Mouse (Mus musculus): ENCODE results near the gene Vangl1. TPM values are rescaled to one million over a fixed set of nuclear protein-coding genes. Genes with fewer than 3 reads are reported as not detected.

Vangl1 gene
- 10 to 100 TPM; 24.2 to 25.3 TPM for total RNA-seq (2021)

- intact Hi-C loops (cut with DNase I) = loop anchor here (5.0 kb wide), 1 partner anchor 37 kb away; no protein-coding TSS in a partner anchor
- DNase-seq = peak; percentile 85 to 89
Measured at GRCm38 (mm10) chr3:102203781-102204721, at the start of gene Vangl1. Gene Vangl1, minus strand, starts transcription at chr3:102204693.

DNA sequence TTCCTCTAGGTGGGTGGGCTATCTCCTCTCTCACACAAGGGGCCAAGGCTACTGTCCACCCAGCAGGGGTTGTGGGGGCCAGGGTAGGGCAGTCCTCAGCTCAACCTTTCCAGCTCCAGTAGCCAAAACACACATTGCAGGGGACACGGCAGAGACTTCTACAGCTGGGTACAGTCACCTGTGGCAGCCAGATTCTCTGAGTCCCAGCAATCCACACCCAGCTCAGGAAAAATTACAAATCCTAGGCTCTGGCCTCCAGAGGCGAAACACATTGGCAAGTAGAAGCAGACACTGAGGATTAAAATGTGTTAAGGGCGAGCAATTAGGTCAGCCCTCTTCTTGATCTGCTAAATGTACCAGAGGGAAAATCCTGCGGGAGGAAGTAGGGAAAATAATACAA lies 49.1 kb upstream of the Vangl1 start:
- DNase-seq = peak; percentile 38 to 44
- intact Hi-C loops (cut with DNase I) = no loop called here

- intact Hi-C loops (cut with DNase I) = no loop called here
- no peak for DNase-seq
Measured at GRCm38 (mm10) chr3:102252927-102253326, 48.4 kb upstream of the Vangl1 start.

DNA sequence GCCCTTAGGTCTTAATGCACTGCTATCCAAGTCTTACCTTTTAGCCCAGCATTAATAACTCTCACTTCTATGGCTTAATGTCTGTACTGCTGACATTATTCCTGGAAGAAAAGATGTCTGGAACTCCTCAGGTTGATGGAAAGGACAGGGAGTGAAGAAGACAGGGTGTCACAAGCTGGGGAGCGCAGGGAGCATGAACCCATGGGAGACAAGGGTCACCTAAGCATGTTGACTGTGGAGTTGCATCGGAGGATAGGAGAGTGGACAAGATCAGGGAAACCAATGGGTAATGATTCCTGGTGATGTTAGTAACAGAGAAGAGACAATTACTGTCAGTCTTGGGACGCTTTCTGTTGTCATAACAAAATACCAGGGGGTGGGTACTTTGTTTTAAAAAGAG lies 46.4 kb upstream of the Vangl1 start:
- DNase-seq = no peak
- intact Hi-C loops (cut with DNase I) = loop anchor here (2.0 kb wide), 1 partner anchor 554 kb away; no protein-coding TSS in a partner anchor

DNA sequence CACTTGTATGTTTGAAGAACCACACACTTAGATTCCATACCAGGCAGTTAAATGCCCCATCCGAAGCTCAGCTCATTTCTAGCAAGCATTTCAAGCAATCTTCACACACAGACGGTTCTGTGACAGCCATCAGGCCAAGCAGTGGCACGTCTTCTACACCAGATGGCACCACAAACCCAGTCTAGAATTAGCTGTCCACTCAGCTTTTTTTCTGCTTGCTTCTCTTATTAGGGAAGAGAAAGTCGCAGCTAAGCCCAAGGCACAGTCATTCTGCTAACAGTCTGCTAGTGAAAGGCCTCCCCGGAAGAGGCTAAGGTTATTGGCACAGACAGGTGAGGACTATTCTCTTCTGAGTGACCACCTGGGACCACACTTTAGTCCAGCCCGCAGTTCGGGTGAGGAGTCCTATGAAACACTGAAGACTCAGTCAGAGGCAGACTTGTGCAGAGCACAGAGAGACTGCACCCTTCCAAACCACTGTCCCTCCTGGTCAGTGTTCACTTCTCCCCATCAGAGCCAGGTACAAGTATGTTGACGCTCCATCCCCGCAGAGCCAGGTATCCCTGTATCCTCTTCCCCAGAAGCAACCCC lies 45.0 kb upstream of the Vangl1 start:
- intact Hi-C loops (cut with DNase I) = loop anchor here (1.0 to 5.0 kb wide), 2 partner anchors 218 to 443 kb away; partner anchors contain the start of gene Ngf
- DNase-seq = peak; percentile 76 to 82

DNA sequence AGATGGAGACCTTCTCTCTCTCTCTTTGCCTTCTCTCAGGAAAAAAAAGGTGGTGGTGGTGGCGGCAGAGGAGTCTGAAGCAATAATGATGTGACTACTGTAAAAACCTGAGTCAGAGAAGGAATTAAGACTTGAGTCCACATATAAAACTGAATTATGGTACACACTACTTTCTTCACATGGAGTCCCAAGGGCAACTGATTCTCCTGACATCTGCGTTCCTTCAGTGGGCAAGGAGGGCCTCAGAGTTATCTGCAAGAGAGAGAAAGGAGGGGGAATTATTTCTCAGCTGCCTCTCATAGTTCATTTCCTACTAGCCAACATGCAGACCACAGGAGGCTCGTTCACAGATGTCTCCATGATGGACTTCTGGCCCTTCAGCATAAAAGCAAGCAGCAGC lies 40.1 kb upstream of the Vangl1 start:
- intact Hi-C loops (cut with DNase I) = loop anchor here (5.0 kb wide), 1 partner anchor 347 kb away; no protein-coding TSS in a partner anchor
- no peak for DNase-seq

DNA sequence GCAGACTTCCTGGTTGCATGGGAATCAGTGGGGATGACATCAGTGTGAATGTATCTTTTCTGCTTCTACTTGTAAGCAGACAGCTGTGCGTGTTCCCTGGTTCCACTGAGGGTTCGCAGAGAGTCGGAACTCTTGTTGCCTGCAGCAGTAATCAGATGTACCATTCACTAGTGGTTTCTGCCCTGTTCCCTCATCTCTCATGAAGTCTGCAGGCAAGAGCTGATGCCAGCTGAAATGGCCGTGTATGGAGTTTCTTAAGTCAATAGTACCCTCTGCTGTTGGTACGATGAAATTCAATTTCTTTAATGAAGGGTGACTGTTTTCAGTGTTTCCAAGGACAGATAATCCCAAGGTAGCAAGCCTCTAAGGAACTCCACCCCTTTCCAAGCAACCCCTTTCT lies 38.4 kb upstream of the Vangl1 start:
- peak; percentile 49 to 59 for DNase-seq

DNA sequence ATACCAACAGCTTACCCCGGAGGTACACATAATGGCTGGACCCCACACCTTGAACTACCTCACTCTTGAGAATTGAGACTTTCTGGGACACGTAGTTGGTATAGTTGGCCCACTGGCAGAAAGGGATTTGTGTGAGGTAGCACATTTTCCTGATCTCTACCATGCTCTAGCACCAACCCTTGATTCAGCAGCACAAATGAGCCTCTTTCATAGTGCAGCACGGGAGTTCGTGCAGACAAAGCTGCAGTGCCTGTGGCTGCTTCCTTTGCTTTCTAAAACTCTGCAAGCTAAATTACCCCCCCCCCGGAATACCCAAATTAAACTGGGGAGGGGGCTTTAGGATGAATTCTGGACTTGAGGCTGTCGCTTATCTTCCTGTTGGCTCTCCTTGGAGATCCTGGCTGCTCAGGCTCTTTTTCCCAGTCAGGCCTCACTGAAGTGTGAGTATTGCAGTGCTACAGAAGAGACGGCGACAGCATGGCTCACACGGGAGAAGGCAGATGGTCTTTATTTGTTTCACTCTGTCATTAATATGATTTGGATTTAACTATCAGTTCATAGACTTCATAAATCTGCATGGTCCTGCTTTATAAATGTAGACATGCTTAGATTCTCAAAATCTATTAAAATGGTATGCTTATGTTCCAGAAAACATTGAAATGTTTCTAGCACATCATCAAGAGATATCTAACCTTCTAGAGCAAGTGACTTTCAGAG lies 27.1 kb upstream of the Vangl1 start:
- no peak for DNase-seq
- intact Hi-C loops (cut with DNase I) = no loop called here

More for the DNA sequence above, 38.4 kb upstream of the Vangl1 start:
- intact Hi-C loops (cut with DNase I) = loop anchor here (1.0 to 5.0 kb wide), 2 partner anchors 161 to 346 kb away; no protein-coding TSS in a partner anchor

DNA sequence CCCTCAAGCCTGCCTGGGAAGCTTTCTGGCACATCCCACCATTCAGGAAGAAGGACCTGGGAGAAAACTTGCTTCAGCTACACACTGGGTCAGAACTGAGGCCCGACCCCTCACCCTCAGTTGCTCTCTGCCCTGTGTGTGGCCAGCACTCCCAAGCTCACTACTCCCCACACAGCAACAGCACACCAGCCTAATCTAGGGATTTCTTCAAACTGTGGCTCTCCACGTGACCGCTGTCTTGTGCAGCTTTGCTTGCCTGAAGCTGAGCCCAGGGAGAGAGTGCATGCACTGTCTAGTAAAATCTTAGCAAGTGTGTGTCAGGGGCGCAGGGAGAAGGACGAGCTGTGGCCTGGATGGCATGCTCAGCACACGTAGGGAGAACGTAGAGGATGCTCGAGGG lies 18.3 kb upstream of the Vangl1 start:
- no peak for DNase-seq
- intact Hi-C loops (cut with DNase I) = no loop called here

DNA sequence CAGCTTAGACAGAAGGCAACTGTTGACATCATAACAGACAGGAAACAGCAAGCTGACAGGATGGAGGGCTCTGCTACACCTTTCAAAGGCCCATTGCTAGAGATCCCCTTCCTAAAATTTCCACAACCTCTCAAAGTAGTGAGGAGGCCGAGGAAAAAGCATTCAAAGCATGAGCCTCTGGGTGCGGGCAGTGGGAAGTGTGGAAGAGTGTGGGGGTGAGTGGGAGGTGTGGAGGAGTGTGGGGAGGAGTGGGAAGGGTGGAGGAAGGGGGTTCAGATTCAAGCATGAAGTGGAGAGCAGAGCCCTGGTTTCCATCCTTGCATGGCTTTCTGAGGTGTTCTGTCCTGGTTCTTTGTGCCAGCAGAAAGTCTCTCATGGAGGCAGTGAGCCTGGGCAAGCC lies 13.8 kb upstream of the Vangl1 start:
- no peak for DNase-seq
- intact Hi-C loops (cut with DNase I) = no loop called here

DNA sequence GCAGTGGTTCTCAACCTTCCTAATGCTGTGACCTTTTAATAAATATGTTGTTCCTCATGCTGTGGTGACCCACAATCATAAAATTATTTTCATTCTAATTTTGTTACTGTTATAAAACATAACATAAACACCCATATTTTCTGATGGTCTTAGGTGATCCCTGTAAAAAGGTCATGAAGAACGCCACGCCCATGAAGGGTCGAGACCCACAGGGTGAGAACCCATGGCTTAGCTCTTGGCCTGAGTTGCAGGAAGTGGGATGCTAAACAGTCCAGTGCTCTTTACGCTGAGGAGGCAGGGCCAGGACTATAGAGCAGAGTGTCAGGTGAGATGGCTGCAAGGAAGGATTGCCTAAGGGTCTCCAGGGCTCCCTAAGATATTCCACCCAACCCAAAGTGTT lies 10.2 kb upstream of the Vangl1 start:
- DNase-seq = no peak
- intact Hi-C loops (cut with DNase I) = no loop called here

DNA sequence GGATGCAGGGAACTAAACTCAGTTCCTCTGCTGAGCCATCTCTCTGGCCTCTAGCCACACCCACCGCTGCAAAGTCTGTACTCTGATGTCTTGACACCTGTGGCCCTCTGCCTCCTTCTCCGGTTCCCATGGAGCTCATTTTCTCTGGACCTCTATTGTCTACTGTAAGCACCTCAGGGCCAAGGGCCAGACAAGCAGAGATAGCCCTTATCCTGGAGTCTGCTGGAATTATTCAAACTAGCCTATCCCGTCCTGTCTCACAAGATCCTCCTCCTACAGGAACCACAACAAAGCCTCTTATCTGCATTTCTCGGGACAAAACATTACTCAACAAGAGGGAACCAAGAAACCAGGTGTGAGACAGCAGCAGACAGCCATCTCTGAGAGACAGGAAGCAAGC lies 9.8 kb upstream of the Vangl1 start:
- DNase-seq = no peak
- intact Hi-C loops (cut with DNase I) = no loop called here

- intact Hi-C loops (cut with DNase I) = no loop called here
Measured at GRCm38 (mm10) chr3:102212896-102213295, 8.4 kb upstream of the Vangl1 start.

DNA sequence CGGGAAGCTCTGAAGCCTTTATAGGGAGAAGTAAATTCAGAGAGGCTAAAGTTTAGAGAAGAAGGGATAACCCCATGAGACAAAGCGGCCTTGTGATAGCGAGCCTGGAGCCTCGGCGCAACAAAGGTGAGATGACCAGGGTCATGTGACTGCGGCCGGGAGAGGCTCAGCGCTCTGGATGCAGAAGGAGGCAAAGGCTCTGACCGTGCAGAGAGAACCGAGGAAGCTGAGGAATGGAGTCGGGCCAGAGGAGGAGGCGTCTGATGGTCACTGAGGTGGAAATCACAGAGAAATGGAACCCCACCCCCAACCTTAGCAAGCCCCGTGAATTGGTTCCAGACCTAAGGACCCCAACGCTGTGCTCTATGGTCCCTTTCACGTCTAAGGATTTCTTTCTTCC lies 7.8 kb upstream of the Vangl1 start:
- intact Hi-C loops (cut with DNase I) = no loop called here
- DNase-seq = no peak

More at GRCm38 (mm10) chr3:102212896-102213295, 8.4 kb upstream of the Vangl1 start:
- DNase-seq = no peak

GRCm38 (mm10) chr3:102211340-102211739 lies 6.8 kb upstream of the Vangl1 start:
- DNase-seq = no peak
- intact Hi-C loops (cut with DNase I) = no loop called here

DNA sequence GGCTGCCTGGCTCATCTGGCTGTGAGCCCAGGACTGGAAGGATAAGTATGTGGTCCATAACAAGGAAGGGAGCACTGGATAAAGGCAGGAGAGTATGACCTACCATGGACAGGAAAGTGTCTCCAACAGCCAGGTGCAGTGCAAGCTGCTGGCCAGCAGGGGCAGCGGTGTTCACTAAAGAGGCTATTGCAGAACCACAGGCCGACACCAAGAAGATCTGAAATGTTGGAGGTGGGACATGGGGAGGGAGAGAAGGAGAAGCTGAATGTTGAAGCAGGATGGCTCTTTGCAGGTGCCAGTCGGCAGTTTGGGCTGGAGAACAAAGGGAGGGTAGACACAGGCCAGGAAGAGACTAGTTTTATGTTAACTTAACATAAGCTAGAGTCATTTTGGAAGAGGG lies 6.3 kb upstream of the Vangl1 start:
- peak in 1 of 2 experiments; percentile 43 for DNase-seq
- intact Hi-C loops (cut with DNase I) = no loop called here

DNA sequence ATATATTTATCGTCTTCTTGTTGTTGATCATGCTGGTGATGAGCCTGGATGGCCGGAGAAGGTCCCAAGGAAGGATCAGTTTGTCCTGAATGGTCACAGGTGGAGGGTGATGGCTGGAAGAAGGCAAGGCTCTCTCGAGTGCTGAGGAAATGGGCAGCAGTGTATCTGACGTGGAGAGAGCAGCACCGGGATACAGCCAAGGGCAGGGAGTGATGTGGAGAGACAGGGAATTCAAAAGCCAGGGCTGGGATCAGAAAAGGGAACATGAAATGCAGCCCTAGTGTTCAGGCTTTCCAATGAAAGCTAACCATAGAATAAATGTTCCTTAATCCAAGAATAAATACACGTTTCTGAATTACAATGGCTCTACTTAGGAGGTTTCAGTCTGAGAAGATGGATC lies 4.4 kb upstream of the Vangl1 start:
- intact Hi-C loops (cut with DNase I) = no loop called here
- no peak for DNase-seq

GRCm38 (mm10) chr3:102205458-102205830 lies 951 bp upstream of the Vangl1 start:
- intact Hi-C loops (cut with DNase I) = no loop called here
- DNase-seq = no peak

- DNase-seq = peak; percentile 19 to 27
- intact Hi-C loops (cut with DNase I) = loop anchor here (5.0 kb wide), 1 partner anchor 38 kb away; no protein-coding TSS in a partner anchor
Measured at GRCm38 (mm10) chr3:102204734-102205457, 403 bp upstream of the Vangl1 start.

DNA sequence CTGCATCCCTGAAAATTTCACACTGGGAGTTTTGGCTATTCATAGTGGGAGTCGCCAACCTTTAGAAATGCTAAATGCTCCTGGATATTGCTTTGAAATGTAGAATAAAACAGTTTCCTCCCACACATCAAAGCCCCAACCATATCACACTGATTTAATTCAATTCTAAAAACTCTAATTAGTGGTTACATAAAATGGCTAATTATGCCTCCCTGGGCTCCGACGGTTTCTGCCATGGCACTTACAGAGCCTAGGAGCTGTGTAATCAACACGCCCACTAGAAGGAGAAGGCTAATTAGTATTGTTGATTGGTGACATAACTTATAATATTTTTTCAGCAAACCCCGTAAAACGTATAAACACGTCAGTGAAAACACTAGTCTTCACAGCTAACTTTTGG lies 1.4 kb downstream of the Vangl1 start:
- no peak for DNase-seq
- intact Hi-C loops (cut with DNase I) = loop anchor here (5.0 kb wide), 1 partner anchor 36 kb away; no protein-coding TSS in a partner anchor
